Mouse (Mus musculus) bone marrow macrophage, adult 2 months (primary cell): ENCODE data around the gene Tnni3k.

Source experiments
- CTCF ChIP-seq: IDR thresholded peaks from 2 replicates; pipeline ENCODE4 v1.5.1; 2012; ENCODE audit warnings: low read depth, mild to moderate bottlenecking, low read length, moderate library complexity
- POLR2A ChIP-seq: IDR thresholded peaks from 2 replicates; pipeline ENCODE4 v1.6.1; 2012; ENCODE audit warnings: mild to moderate bottlenecking, low read depth, low read length, borderline replicate concordance

DNA sequence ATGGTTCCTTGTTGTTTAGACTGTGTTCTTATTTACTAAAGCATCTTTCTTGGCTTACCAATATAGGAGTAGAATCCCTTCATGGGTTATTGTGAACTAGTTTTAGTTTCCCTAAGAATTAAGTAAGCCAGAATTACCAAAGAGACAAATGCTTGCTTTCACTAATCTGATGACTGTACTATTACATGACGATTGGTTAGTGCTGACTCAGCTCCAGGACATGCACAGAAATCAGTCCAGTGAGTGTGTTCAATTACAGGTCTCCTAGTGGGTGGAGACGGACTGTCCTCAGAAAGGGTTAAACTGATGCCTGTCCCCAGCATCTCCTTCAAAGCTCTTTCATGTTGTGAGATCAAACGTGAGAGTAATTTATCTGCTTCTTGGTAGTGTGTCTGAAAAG lies 195.5 kb downstream of the Tnni3k start:
- TF ChIP-seq POLR2A = no peak
- no peak for TF ChIP-seq CTCF
